Mouse (Mus musculus): ENCODE results near the gene Ptch2.

DNA sequence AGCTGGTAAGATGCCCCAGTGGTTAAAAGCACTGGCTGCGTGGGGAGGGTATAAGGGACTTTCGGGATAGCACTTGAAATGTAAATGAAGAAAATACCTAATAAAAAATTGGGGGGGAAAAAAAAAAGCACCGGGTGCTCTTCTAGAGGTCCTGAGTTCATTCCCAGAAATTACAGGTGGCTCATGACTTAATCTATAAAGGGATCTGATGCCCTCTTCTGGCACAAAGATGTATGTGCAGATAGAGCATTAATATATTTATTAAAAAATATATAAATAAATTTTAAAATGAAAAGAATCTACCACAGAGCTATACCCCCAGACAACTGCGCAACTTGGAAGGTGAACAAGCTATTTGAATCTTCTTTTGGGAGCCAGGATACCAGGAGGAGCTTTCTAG is 44.7 kb downstream of the Ptch2 start:
- TF ChIP-seq CTCF (IDR thresholded peaks at IDR 0.05; ENCODE audit: control insufficient read depth, insufficient read depth, insufficient read length): no peak
- TF ChIP-seq MAX (IDR thresholded peaks at IDR 0.05): no peak
- no peak for TF ChIP-seq USF1 (IDR thresholded peaks at IDR 0.05; ENCODE audit: low read depth)
- TF ChIP-seq FOSL1 (IDR thresholded peaks at IDR 0.05; ENCODE audit: insufficient read depth, low read length, poor library complexity, severe bottlenecking): no peak
- TF ChIP-seq MYOG (IDR thresholded peaks at IDR 0.05; ENCODE audit: control insufficient read depth, extremely low read depth, insufficient read length): no peak
- no peak for TF ChIP-seq CEBPB (IDR thresholded peaks at IDR 0.05; ENCODE audit: low read depth)
- no peak for TF ChIP-seq MYOD1 (IDR thresholded peaks at IDR 0.05; ENCODE audit: control insufficient read depth, insufficient read length, low read depth)
